Mouse (Mus musculus) adrenal gland, postnatal 14 days (tissue): Measurements from ENCODE around the gene Oas2. TPM values are rescaled to one million over a fixed set of nuclear protein-coding genes. Genes with fewer than 3 reads are reported as not detected.

Experiments
- DNase-seq: peaks from one replicate; pipeline ENCODE4 v3.0.0; 2021; ENCODE audit warnings: mixed read lengths
- total RNA-seq: library from RNA; stranded (reverse); gene quantifications from 2 replicates; pipeline ENCODE4 v1.2.3, GENCODE M21; 2021

Oas2 gene
- total RNA-seq, 1 experiment from 2014 or later, result 0.30 TPM

- no peak for DNase-seq
Observed at GRCm38 (mm10) chr5:120729319-120729718, 20.3 kb downstream of the Oas2 start.

GRCm38 (mm10) chr5:120725811-120726455 is 23.7 kb downstream of the Oas2 start:
- no peak for DNase-seq

- no peak for DNase-seq
Observed at GRCm38 (mm10) chr5:120721005-120721404, 28.6 kb downstream of the Oas2 start.

GRCm38 (mm10) chr5:120718600-120719378 is 30.9 kb downstream of the Oas2 start:
- no peak for DNase-seq

DNA sequence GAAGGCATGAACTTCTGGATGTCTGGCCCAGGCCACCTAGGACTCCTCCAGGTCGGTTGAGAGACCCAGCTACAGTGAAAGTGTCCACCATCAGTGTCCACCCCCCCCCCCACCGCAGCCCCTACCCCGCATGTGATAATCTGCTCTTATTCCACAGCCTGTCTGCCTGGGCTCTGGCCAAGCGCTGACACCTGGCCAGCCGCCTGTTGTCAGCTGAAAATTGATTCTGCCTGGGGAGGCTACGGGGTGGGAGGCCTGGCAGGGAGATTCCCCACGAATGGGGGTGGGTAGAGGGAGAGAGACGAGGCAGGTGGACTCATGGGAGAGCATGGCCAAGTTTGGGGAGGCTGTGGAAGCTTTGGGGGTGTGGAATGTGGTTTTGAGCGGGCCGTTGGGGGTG is 32.5 kb downstream of the Oas2 start:
- DNase-seq, result no peak

GRCm38 (mm10) chr5:120714314-120714713 is 35.3 kb downstream of the Oas2 start:
- peak; percentile 88 for DNase-seq

DNA sequence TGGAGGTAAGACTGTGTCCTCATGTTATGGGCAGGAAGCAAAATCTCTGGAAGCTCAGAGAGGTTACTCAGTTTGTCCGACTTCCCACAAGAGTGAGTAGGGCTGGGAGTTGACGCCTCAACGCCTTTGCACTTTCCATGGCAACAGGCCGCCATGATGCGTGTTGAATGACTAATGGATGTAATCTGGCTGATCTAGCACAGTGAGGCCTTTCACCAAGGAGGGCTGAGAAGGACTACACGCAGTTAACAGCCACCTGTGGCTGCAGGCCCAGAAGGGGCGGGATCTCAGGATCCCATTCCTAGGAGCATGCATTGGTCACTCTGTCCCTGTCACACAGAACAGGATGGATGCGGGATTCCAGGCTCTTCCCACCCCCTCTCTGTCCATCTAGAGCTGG is 36.9 kb downstream of the Oas2 start:
- no peak for DNase-seq

DNA sequence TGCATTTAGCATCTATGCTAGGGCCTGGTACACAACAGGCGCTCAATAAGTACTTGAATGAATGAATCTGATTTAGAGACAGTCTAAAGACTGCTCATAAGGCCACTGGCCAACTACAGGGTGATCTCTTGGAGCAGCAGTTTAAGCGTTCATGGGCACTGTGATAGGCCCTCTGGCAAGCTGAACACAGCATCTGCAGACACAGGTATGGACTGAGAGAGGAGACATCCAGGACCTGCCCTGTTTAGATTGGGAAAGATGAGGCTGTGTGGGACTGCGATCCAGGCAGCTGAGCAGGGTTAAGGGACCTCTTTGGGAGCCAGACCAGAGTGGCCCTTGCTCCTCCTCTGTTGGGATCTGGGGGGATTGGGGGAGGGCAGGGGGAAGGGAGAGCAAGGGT is 37.8 kb downstream of the Oas2 start, which contains the start of gene Dtx1:
Gene Dtx1, minus strand, starts transcription at position 101 of the 400 bp plus-strand sequence.
- DNase-seq, result no peak

DNA sequence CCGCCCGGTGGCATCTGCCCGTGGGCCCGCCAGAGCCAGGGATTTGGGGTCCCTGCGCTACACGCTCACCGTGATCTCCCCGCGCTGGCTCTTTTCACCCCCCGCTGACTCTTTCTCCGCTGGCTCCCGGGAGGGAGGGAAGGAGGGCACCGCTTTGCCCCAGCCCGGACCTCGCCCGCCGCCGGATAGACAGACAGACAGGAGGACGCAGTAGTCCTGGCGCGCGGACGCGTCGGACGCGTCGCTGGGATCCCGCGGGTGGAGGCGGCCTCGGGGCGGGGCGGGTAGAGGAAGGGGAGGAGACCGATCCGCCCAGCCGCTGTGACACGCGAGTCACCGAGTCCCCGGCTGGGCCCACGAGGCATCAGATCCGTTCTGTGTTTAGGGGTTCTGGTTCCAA is 38.2 kb downstream of the Oas2 start:
- peak; percentile 85 for DNase-seq

DNA sequence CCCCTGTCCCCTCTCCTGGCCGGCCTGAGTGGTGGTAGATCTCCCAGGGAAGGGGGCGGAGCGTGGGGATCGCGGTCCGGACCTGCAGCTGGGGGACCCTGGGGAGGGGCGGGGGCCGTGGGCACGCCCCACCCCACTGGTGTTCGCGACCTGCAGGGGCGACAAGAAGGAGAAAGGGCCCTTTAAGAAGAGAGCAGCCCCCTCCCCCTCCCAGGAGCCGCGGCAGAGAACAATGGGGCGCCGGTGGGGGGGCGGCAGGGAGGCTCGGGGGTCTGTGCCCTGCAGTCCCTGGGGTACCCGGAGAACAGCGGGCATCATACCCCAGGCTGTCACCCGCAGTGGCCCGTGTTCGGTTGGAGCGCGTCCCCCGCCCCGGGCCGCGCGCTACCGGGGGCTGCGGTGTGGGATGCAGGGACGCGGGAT is 38.8 kb downstream of the Oas2 start:
- no peak for DNase-seq

GRCm38 (mm10) chr5:120710161-120710825 is 39.4 kb downstream of the Oas2 start:
- DNase-seq, result peak; percentile 71

- no peak for DNase-seq
Observed at GRCm38 (mm10) chr5:120706976-120707375, 42.7 kb downstream of the Oas2 start.

GRCm38 (mm10) chr5:120706541-120706940 is 43.1 kb downstream of the Oas2 start:
- DNase-seq, result no peak

- no peak for DNase-seq
Observed at GRCm38 (mm10) chr5:120704421-120704820, 45.2 kb downstream of the Oas2 start.

DNA sequence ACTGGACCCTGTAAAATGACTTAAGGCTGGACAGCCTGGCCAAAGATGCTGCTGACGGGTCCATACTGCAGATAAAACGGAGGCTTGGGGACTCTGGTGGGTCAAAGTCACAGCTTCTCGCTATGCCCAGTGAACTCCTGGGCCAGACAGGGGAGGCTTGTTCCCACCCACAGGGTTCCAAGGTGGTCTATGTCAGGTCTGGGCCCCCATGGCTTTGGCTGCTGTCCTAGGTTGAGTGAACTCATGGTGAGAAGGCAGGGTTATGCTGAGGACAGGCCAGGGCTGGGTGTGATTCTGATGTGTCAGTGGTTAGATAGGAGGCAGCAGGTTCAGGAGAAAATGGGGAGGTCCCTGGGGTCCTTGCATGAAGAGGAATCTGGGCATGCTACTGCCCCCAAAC is 46.0 kb downstream of the Oas2 start:
- no peak for DNase-seq

DNA sequence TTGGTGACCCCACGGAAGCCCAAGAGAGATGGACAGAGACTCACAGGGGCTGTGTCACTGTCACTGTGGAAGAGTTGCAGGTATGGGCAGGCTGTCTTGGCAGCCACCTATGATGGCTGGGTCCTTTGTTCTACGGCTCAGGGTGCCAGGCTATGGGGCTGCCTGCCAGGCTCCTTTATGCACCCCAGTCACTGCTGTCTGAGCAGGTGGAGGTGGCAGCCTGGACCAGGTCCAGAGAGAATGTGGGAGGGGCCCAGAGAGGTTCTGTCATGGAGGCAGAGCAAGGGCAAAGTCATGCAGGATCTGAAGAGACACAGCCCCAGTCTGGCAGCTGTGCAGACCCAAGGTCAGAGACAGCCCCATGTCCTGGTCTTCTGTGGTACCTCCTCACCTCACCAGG is 46.7 kb downstream of the Oas2 start:
- no peak for DNase-seq

DNA sequence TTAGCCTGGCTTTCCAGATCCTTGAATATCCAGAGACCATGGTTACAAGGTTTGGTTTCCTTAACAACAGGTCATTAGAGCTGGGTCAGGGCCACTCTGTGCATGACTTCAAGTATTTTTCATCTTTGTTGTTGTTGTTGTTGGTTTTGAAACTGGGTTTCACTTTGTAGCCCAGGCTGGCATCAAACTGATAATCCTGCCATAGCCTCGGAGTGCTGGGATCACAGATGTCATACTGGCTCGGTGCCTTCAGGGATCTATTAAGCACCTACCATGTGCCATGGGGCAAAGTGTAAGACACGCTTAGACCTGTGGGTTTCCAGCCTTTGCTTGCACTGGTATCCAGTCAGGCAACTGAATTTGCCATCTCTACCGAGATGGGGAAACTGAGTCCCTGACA is 47.2 kb downstream of the Oas2 start:
- DNase-seq, result no peak

DNA sequence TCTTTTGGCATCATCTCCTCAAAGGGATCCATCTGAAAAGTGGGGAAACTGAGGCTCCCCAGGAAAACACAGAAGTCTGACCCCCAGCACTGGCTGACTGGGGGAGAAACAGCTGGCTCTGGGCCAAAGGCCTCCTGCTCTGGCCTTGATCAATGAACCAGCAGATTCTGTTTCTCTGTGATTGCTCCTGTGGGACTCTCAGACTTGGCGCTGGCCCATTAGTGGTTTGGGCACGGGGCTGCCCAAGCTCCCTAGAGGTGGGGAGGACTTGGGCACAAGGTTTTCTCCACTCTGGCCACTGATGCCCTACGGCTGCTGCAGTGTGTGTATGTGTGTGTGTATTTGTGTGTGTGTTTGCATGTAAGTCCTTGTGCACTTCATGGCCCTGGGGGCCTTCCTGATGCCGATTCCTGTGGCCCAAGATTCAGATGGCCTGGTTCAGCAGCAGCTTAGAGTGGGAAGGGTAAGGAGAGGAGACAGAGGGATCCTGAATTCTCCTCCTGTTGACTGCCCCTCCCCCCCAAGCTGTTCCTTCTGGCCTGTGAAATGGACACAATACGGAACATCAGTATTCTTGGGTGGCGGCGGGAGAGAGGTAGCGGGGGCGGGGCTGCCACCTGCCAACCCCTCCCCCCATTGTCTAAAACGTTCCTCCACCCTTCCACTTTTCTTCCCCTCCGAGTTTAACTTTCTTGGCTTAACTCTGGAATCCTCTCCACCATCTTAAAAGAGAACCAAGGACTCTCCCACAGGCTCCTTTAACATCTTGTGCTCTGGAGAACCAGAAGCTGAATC is 48.5 kb downstream of the Oas2 start:
- DNase-seq, result no peak

GRCm38 (mm10) chr5:120698801-120699391 is 50.8 kb downstream of the Oas2 start:
- peak; percentile 87 for DNase-seq

GRCm38 (mm10) chr5:120698181-120698580 is 51.5 kb downstream of the Oas2 start:
- DNase-seq, result no peak

DNA sequence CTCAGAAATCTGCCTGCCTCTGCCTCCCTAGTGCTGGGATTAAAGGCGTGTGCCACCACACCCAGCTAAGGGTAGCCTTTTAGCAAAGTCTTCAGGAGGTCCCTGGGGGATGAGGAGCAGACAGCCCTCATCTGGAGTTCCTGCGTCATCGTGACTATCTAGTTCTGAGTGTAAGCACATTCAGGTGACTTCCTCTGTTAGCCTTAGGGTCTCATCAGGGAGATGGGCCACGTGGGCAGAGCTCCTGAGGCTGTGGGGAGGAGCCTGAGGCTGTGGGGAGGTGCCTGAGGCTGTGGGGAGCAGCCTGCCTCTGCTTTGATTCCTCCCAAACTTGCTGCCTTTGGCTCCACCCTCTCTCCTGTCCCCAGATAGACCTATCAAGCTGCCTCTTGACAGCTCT is 52.8 kb downstream of the Oas2 start:
- no peak for DNase-seq
